Mouse (Mus musculus) limb, embryonic 12.5 days (tissue): ENCODE data around the gene Muc5b. TPM values are rescaled to one million over a fixed set of nuclear protein-coding genes. Genes with fewer than 3 reads are reported as not detected.
A peak's percentile ranks its signal among the peaks of the same experiment; 100 is the strongest.

Experiments
- ATAC-seq: fragments of 200-750 bp; cut with Nextera tagmentation; 2 replicates; pipeline ENCODE4 v1.8.0; 2017; ENCODE audit warnings: low read depth, moderate TSS enrichment; ENCODE audit not compliant: insufficient number of reproducible peaks, insufficient read depth, low FRiP score, low TSS enrichment
- H3K27ac ChIP-seq: fragments of 300-500 bp; sonication (generic); 2 replicates; pipeline ENCODE4 v1.5.1; 2016; ENCODE audit warnings: mild to moderate bottlenecking, moderate library complexity
- H3K27me3 ChIP-seq: fragments of 300-500 bp; sonication (generic); 2 replicates; pipeline ENCODE4 v1.6.1; 2016; ENCODE audit warnings: mild to moderate bottlenecking, moderate library complexity
- H3K36me3 ChIP-seq: fragments of 300-500 bp; sonication (generic); 2 replicates; pipeline ENCODE4 v1.6.1; 2016; ENCODE audit warnings: mild to moderate bottlenecking, moderate library complexity
- H3K4me1 ChIP-seq: fragments of 300-500 bp; sonication (generic); replicated peaks from 2 replicates; pipeline ENCODE4 v1.6.1; 2016
- H3K4me2 ChIP-seq: fragments of 300-500 bp; sonication (generic); 2 replicates; pipeline ENCODE4 v1.6.1; 2016; ENCODE audit warnings: mild to moderate bottlenecking, moderate library complexity
- H3K4me3 ChIP-seq: fragments of 300-500 bp; sonication (generic); replicated peaks from 2 replicates; pipeline ENCODE4 v1.5.1; 2016; ENCODE audit warnings: mild to moderate bottlenecking
- H3K9ac ChIP-seq: fragments of 300-500 bp; sonication (generic); replicated peaks from 2 replicates; pipeline ENCODE4 v1.6.1; 2016; ENCODE audit warnings: mild to moderate bottlenecking, moderate library complexity
- H3K9me3 ChIP-seq: fragments of 300-500 bp; sonication (generic); 2 replicates; pipeline ENCODE4 v1.6.1; 2016; ENCODE audit warnings: mild to moderate bottlenecking, moderate library complexity
- WGBS: fragments of 180-500 bp; shearing (Covaris S2); methylation state at CpG from one replicate; pipeline ENCODE4 v1.1.7; 2016; 5-methylcytosine and 5-hydroxymethylcytosine counted together
- polyA plus RNA-seq: library from polyadenylated mRNA; unstranded; fragments of >200 nt; fragmentation: Nextera tagmentation; extraction: Ambion mirVana; gene quantifications from 2 replicates; pipeline ENCODE4 v1.2.1, GENCODE M21; 2016

Gene Muc5b
- polyA plus RNA-seq, 1 experiment from 2014 or later = 0.01 TPM

DNA sequence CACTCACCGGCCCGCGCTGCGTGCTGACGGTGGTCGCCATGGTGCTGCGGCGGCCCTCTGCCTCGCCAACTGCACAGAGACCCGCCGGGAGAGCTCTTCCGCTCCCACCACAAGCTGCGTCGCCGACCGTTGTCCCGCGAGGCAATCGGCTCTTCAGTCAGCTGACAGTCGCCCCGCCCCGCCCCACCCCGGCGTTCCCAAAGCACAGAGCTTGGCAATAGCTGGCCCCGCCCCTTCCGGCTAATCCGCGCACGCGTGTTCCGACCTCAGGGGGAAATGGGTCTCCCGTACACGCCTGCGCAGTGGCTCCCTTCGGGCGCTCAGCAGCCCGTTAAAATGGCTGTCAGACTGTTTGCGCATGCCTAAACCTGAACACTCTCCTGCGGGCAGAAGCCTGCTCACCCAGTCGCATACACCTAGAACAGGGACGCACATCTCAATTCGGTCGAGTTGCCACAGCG is 63.4 kb downstream of the Muc5b start:
- Histone ChIP-seq H3K4me2 (peak overlapping the region; percentile 84), H3K36me3 (no peaks in the 10 kb centered on the region; the same call in 1 of the 2 replicates), H3K4me1 (peaks cover 16% of the 10 kb centered on the region), H3K4me3 (peak overlapping the region; percentile 86), H3K9ac (peak overlapping the region; percentile 91), H3K9me3 (no peaks in the 10 kb centered on the region), H3K27ac (peak overlapping the region; percentile 73; the same call in 1 of the 2 replicates), H3K27me3 (peaks cover 5% of the 10 kb centered on the region)
- WGBS = under 1% methylated on average over 44 of the region's 44 CpGs
- peak; percentile 96 for ATAC-seq

- Histone ChIP-seq H3K27me3 (peaks cover 5% of the 10 kb centered on the region), H3K4me2 (peak overlapping the region; percentile 84), H3K36me3 (no peaks in the 10 kb centered on the region), H3K27ac (peak overlapping the region; percentile 73; the same call in 1 of the 2 replicates), H3K9me3 (no peaks in the 10 kb centered on the region), H3K4me3 (peak overlapping the region; percentile 86), H3K9ac (peak overlapping the region; percentile 91), H3K4me1 (peaks cover 16% of the 10 kb centered on the region)
- no peak for ATAC-seq
- WGBS = 62% methylated on average over 4 of the region's 4 CpGs
Measured at GRCm38 (mm10) chr7:141902791-141903190, 63.9 kb downstream of the Muc5b start.

- 77% methylated on average over 6 of the region's 6 CpGs for WGBS
- no peak for ATAC-seq
- no peak overlapping the region for H3K4me3 ChIP-seq
- H3K4me2 ChIP-seq = no peak overlapping the region
- no peaks in the 10 kb centered on the region for H3K36me3 ChIP-seq
- no peaks in the 10 kb centered on the region for H3K9me3 ChIP-seq
- no peaks in the 10 kb centered on the region for H3K4me1 ChIP-seq
- peaks cover 22% of the 10 kb centered on the region for H3K27me3 ChIP-seq
- H3K9ac ChIP-seq = no peak overlapping the region
- H3K27ac ChIP-seq = no peak overlapping the region
Measured at GRCm38 (mm10) chr7:141908591-141908990, 69.7 kb downstream of the Muc5b start.

- Histone ChIP-seq H3K9me3 (no peaks in the 10 kb centered on the region), H3K36me3 (no peaks in the 10 kb centered on the region), H3K4me1 (no peaks in the 10 kb centered on the region), H3K9ac (no peak overlapping the region), H3K4me2 (no peak overlapping the region), H3K27me3 (peaks cover 20% of the 10 kb centered on the region), H3K27ac (no peak overlapping the region), H3K4me3 (no peak overlapping the region)
- no peak for ATAC-seq
- 59% methylated on average over 3 of the region's 3 CpGs for WGBS
Measured at GRCm38 (mm10) chr7:141911305-141911704, 72.4 kb downstream of the Muc5b start.

- Histone ChIP-seq H3K4me3 (no peak within 1 kb of the TSS), H3K9ac (no peak within 1 kb of the TSS), H3K9me3 (no peaks in the 10 kb centered on the region), H3K36me3 (no peaks in the 10 kb centered on the region), H3K4me2 (no peak within 1 kb of the TSS), H3K27me3 (peaks cover 3% of the 10 kb centered on the region), H3K4me1 (no peaks in the 10 kb centered on the region), H3K27ac (no peak within 1 kb of the TSS)
- 82% methylated on average over 2 of the region's 2 CpGs for WGBS
- no peak for ATAC-seq
Measured at GRCm38 (mm10) chr7:141918407-141918806, 79.5 kb downstream of the Muc5b start, which contains the start of gene Tollip. Gene Tollip, minus strand, starts transcription at chr7:141918507.

Other genes with a start within 250 kb of the Muc5b start
- 0.18 TPM in 2 replicates for gene Muc6, start 183.8 kb upstream of the Muc5b start, polyA plus RNA-seq
- gene Muc2, start 148.7 kb upstream of the Muc5b start, polyA plus RNA-seq = 0.60 and 0.61 TPM in 2 replicates
- not detected in 2 replicates for gene Muc5ac, start 50.1 kb upstream of the Muc5b start, polyA plus RNA-seq
- 38.5 and 41.2 TPM in 2 replicates for gene Tollip, start 79.4 kb downstream of the Muc5b start, polyA plus RNA-seq
- gene Brsk2, start 110.7 kb downstream of the Muc5b start, polyA plus RNA-seq = 0.31 and 0.84 TPM in 2 replicates
- gene Mob2, start 222.0 kb downstream of the Muc5b start, polyA plus RNA-seq = 62.2 and 64.1 TPM in 2 replicates